Mouse (Mus musculus) forebrain, embryonic 14.5 days (tissue): ENCODE measurements around the gene Gtf3c5. TPM values are rescaled to one million over a fixed set of nuclear protein-coding genes. Genes with fewer than 3 reads are reported as not detected.

Experiments used
- ATAC-seq: fragments of 200-750 bp; cut with Nextera tagmentation; 2 replicates; pipeline ENCODE4 v1.8.0; 2017; ENCODE audit warnings: mild to moderate bottlenecking, moderate library complexity
- DNase-seq: peaks from one replicate; pipeline ENCODE4 v3.0.0-alpha.2; 2015; ENCODE audit warnings: low spot score
- H3K27ac ChIP-seq: fragments of 300-500 bp; sonication (generic); 2 replicates; pipeline ENCODE4 v1.5.1; 2014; ENCODE audit warnings: low read depth, mild to moderate bottlenecking, control low read depth, low read length, moderate library complexity
- H3K27me3 ChIP-seq: fragments of 300-500 bp; sonication (generic); replicated peaks from 2 replicates; pipeline ENCODE4 v1.6.1; 2014; ENCODE audit warnings: low read length, control low read depth, mixed read lengths; ENCODE audit not compliant: control insufficient read depth, insufficient read depth
- H3K36me3 ChIP-seq: fragments of 300-500 bp; sonication (generic); 2 replicates; pipeline ENCODE4 v1.6.1; 2014; ENCODE audit warnings: low read length, control low read depth; ENCODE audit not compliant: control insufficient read depth, insufficient read depth
- H3K4me1 ChIP-seq: fragments of 300-500 bp; sonication (generic); 2 replicates; pipeline ENCODE4 v1.6.1; 2014; ENCODE audit warnings: antibody characterized with exemption, low read length, control low read depth; ENCODE audit not compliant: control insufficient read depth, insufficient read depth
- H3K4me2 ChIP-seq: fragments of 300-500 bp; sonication (generic); 2 replicates; pipeline ENCODE4 v1.6.1; 2014; ENCODE audit warnings: mild to moderate bottlenecking, control low read depth, low read length
- H3K4me3 ChIP-seq: fragments of 300-500 bp; sonication (generic); 2 replicates; pipeline ENCODE4 v1.5.1; 2014; ENCODE audit warnings: low read depth, low read length, control low read depth
- H3K9ac ChIP-seq: fragments of 300-500 bp; sonication (generic); 2 replicates; pipeline ENCODE4 v1.6.1; 2014; ENCODE audit warnings: mild to moderate bottlenecking, low read length, control low read depth, moderate library complexity
- H3K9me3 ChIP-seq: fragments of 300-500 bp; sonication (generic); replicated peaks from 2 replicates; pipeline ENCODE4 v1.6.1; 2016; ENCODE audit warnings: low read length, control low read depth, mixed read lengths; ENCODE audit not compliant: control insufficient read depth
- WGBS: fragments of 180-500 bp; shearing (Covaris S2); extraction: QIAGEN DNeasy Blood & Tissue Kit; methylation state at CpG from one replicate; pipeline ENCODE4 v1.1.7; 2014; 5-methylcytosine and 5-hydroxymethylcytosine counted together
- polyA plus RNA-seq: library from polyadenylated mRNA; unstranded; fragments of >200 nt; fragmentation: Nextera tagmentation; extraction: Ambion mirVana; gene quantifications from 2 replicates; pipeline ENCODE4 v1.2.1, GENCODE M21; 2014

The Gtf3c5 gene
- polyA plus RNA-seq, 1 experiment from 2014 or later: 20.5 TPM

- no peak for ATAC-seq
- DNase-seq: no peak
- Histone ChIP-seq H3K9me3 (no peaks in the 10 kb centered on the region), H3K4me2 (no peak overlapping the region), H3K27me3 (peaks cover 11% of the 10 kb centered on the region; the same call in 1 of the 2 replicates), H3K36me3 (no peaks in the 10 kb centered on the region), H3K27ac (no peak overlapping the region), H3K9ac (no peak overlapping the region), H3K4me1 (no peaks in the 10 kb centered on the region), H3K4me3 (no peak overlapping the region)
- whole genome bisulfite sequencing: 33% methylated on average over 2 of the region's 2 CpGs
Observed at GRCm38 (mm10) chr2:28621111-28621510, 37.6 kb upstream of the Gtf3c5 start.

GRCm38 (mm10) chr2:28620522-28620921 lies 37.0 kb upstream of the Gtf3c5 start:
- no peaks in the 10 kb centered on the region for H3K4me1 ChIP-seq
- 68% methylated on average over 10 of the region's 10 CpGs for WGBS
- H3K36me3 ChIP-seq: no peaks in the 10 kb centered on the region
- no peak overlapping the region for H3K4me3 ChIP-seq
- DNase-seq: no peak
- H3K9me3 ChIP-seq: no peaks in the 10 kb centered on the region
- ATAC-seq: no peak
- H3K4me2 ChIP-seq: no peak overlapping the region
- H3K27me3 ChIP-seq: peaks cover 11% of the 10 kb centered on the region; the same call in 1 of the 2 replicates
- no peak overlapping the region for H3K9ac ChIP-seq
- H3K27ac ChIP-seq: no peak overlapping the region

GRCm38 (mm10) chr2:28619369-28619768 lies 35.8 kb upstream of the Gtf3c5 start:
- no peaks in the 10 kb centered on the region for H3K36me3 ChIP-seq
- no peaks in the 10 kb centered on the region for H3K4me1 ChIP-seq
- no peak overlapping the region for H3K4me2 ChIP-seq
- no peaks in the 10 kb centered on the region for H3K9me3 ChIP-seq
- no peak for ATAC-seq
- no peak overlapping the region for H3K27ac ChIP-seq
- 82% methylated on average over 6 of the region's 6 CpGs for WGBS
- no peak overlapping the region for H3K9ac ChIP-seq
- no peak for DNase-seq
- H3K4me3 ChIP-seq: no peak overlapping the region
- peaks cover 11% of the 10 kb centered on the region; the same call in 1 of the 2 replicates for H3K27me3 ChIP-seq

- Histone ChIP-seq H3K27ac (no peak overlapping the region), H3K9ac (no peak overlapping the region), H3K4me1 (no peaks in the 10 kb centered on the region), H3K4me2 (no peak overlapping the region), H3K27me3 (peaks cover 11% of the 10 kb centered on the region; the same call in 1 of the 2 replicates), H3K4me3 (no peak overlapping the region), H3K36me3 (no peaks in the 10 kb centered on the region), H3K9me3 (no peaks in the 10 kb centered on the region)
- ATAC-seq (no peak), DNase-seq (no peak)
- 87% methylated on average over 6 of the region's 6 CpGs for WGBS
Observed at GRCm38 (mm10) chr2:28618777-28619336, 35.3 kb upstream of the Gtf3c5 start.

GRCm38 (mm10) chr2:28617498-28618486 lies 34.2 kb upstream of the Gtf3c5 start:
- H3K4me2 ChIP-seq: no peak overlapping the region
- no peak overlapping the region for H3K4me3 ChIP-seq
- no peak overlapping the region for H3K9ac ChIP-seq
- WGBS: 69% methylated on average over 8 of the region's 8 CpGs
- H3K4me1 ChIP-seq: no peaks in the 10 kb centered on the region
- DNase-seq (no peak), ATAC-seq (no peak)
- H3K27me3 ChIP-seq: peaks cover 11% of the 10 kb centered on the region; the same call in 1 of the 2 replicates
- H3K27ac ChIP-seq: no peak overlapping the region
- no peaks in the 10 kb centered on the region for H3K9me3 ChIP-seq
- no peaks in the 10 kb centered on the region for H3K36me3 ChIP-seq

- peaks cover 9% of the 10 kb centered on the region; the same call in 1 of the 2 replicates for H3K27me3 ChIP-seq
- no peaks in the 10 kb centered on the region for H3K36me3 ChIP-seq
- no peak overlapping the region for H3K4me2 ChIP-seq
- 78% methylated on average over 9 of the region's 9 CpGs for whole genome bisulfite sequencing
- H3K27ac ChIP-seq: no peak overlapping the region
- no peak overlapping the region for H3K4me3 ChIP-seq
- no peaks in the 10 kb centered on the region for H3K9me3 ChIP-seq
- no peaks in the 10 kb centered on the region for H3K4me1 ChIP-seq
- DNase-seq (no peak), ATAC-seq (no peak)
- H3K9ac ChIP-seq: no peak overlapping the region
Observed at GRCm38 (mm10) chr2:28616874-28617273, 33.3 kb upstream of the Gtf3c5 start.

- no peak for DNase-seq
- no peak overlapping the region for H3K9ac ChIP-seq
- H3K27me3 ChIP-seq: peaks cover 7% of the 10 kb centered on the region; the same call in 1 of the 2 replicates
- no peak overlapping the region for H3K4me2 ChIP-seq
- H3K4me1 ChIP-seq: no peaks in the 10 kb centered on the region
- H3K36me3 ChIP-seq: no peaks in the 10 kb centered on the region
- H3K9me3 ChIP-seq: no peaks in the 10 kb centered on the region
- no peak overlapping the region for H3K27ac ChIP-seq
- H3K4me3 ChIP-seq: no peak overlapping the region
- ATAC-seq: no peak
- 32% methylated on average over 5 of the region's 5 CpGs for WGBS
Observed at GRCm38 (mm10) chr2:28616358-28616757, 32.8 kb upstream of the Gtf3c5 start.

- Histone ChIP-seq H3K4me2 (no peak overlapping the region), H3K4me1 (no peaks in the 10 kb centered on the region), H3K27me3 (no peaks in the 10 kb centered on the region), H3K27ac (no peak overlapping the region), H3K4me3 (no peak overlapping the region), H3K9me3 (no peaks in the 10 kb centered on the region), H3K9ac (no peak overlapping the region), H3K36me3 (no peaks in the 10 kb centered on the region)
- DNase-seq: no peak
- ATAC-seq: no peak
- 90% methylated on average over 10 of the region's 10 CpGs for WGBS
Observed at GRCm38 (mm10) chr2:28613599-28613998, 30.0 kb upstream of the Gtf3c5 start.
